Mouse (Mus musculus) stomach, embryonic 14.5 days (tissue): ENCODE measurements at regions not wholly inside any gene's neighbourhood (a gene's known extent, or its start where the extent isn't known, plus 50 kb on each side); places are given as distances from the start of the nearest gene placed in this dataset.

ENCODE experiments used
- ATAC-seq: fragments of 200-750 bp; cut with Nextera tagmentation; 2 replicates; pipeline ENCODE4 v1.8.0; 2017; ENCODE audit warnings: low read depth, moderate TSS enrichment; ENCODE audit not compliant: insufficient number of reproducible peaks, insufficient read depth, low FRiP score
- H3K27ac ChIP-seq: fragments of 300-500 bp; sonication (generic); 2 replicates; pipeline ENCODE4 v1.5.1; 2014; ENCODE audit warnings: mild to moderate bottlenecking, low read length, moderate library complexity, mixed read lengths
- H3K27me3 ChIP-seq: fragments of 300-500 bp; sonication (generic); 2 replicates; pipeline ENCODE4 v1.6.1; 2014; ENCODE audit warnings: low read length, control low read depth, mixed read lengths; ENCODE audit not compliant: control insufficient read depth, insufficient read depth
- H3K36me3 ChIP-seq: fragments of 300-500 bp; sonication (generic); 2 replicates; pipeline ENCODE4 v1.6.1; 2014; ENCODE audit warnings: mild to moderate bottlenecking, control low read depth, low read length, moderate library complexity, mixed read lengths; ENCODE audit not compliant: control insufficient read depth, insufficient read depth
- H3K4me1 ChIP-seq: fragments of 300-500 bp; sonication (generic); 2 replicates; pipeline ENCODE4 v1.6.1; 2014; ENCODE audit warnings: low read length, control low read depth, mixed read lengths; ENCODE audit not compliant: control insufficient read depth, insufficient read depth
- H3K4me2 ChIP-seq: fragments of 300-500 bp; sonication (generic); replicated peaks from 2 replicates; pipeline ENCODE4 v1.6.1; 2014; ENCODE audit warnings: low read depth, low read length, control low read depth
- H3K4me3 ChIP-seq: fragments of 300-500 bp; sonication (generic); 2 replicates; pipeline ENCODE4 v1.5.1; 2014; ENCODE audit warnings: low read depth, low read length, control low read depth
- H3K9ac ChIP-seq: fragments of 300-500 bp; sonication (generic); replicated peaks from 2 replicates; pipeline ENCODE4 v1.6.1; 2014; ENCODE audit warnings: low read depth, mild to moderate bottlenecking, control low read depth, low read length, moderate library complexity, mixed read lengths
- H3K9me3 ChIP-seq: fragments of 300-500 bp; sonication (generic); 2 replicates; pipeline ENCODE4 v1.6.1; 2016; ENCODE audit warnings: low read depth, low read length, control low read depth; ENCODE audit not compliant: control insufficient read depth
- WGBS: fragments of 180-500 bp; shearing (Covaris S2); extraction: QIAGEN DNeasy Blood & Tissue Kit; methylation state at CpG from one replicate; pipeline ENCODE4 v1.1.7; 2014; 5-methylcytosine and 5-hydroxymethylcytosine counted together

- 68% methylated on average over 4 of the region's 4 CpGs for WGBS
- Histone ChIP-seq H3K4me1 (no peaks in the 10 kb centered on the region), H3K9me3 (no peaks in the 10 kb centered on the region), H3K36me3 (no peaks in the 10 kb centered on the region), H3K4me3 (no peak overlapping the region), H3K4me2 (no peak overlapping the region), H3K27me3 (no peaks in the 10 kb centered on the region), H3K27ac (no peak overlapping the region), H3K9ac (no peak overlapping the region)
- no peak for ATAC-seq
These were observed 57.0 kb downstream of the Mbl2 start for GRCm38 (mm10) chr19:30289721-30290120.

DNA sequence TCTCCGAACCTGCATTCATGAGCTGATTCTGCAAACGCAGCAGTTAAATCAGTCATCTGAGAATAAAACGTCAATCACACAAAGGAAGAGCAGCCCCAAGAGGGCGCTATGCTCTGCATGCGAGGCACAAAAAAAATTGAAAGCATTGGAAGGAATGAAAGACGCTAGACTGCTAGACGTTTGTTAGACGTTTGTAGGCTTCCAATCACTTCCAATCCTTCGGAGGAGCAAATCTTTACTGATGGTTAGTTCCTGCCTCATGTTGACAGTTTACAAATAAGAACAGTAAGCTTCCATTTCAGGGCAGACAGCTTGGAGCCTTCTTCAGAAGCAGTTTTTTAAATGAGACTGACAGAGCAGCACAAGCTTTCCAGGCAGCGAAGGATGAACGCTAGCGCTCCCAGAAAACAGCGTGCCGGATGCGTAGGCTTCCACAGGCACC, 62.5 kb downstream of the Mbl2 start:
- no peak overlapping the region for H3K4me3 ChIP-seq
- no peaks in the 10 kb centered on the region for H3K4me1 ChIP-seq
- H3K27me3 ChIP-seq, result no peaks in the 10 kb centered on the region
- no peak overlapping the region for H3K9ac ChIP-seq
- 36% methylated on average over 15 of the region's 15 CpGs for WGBS
- ATAC-seq, result no peak
- no peak overlapping the region for H3K27ac ChIP-seq
- H3K36me3 ChIP-seq, result no peaks in the 10 kb centered on the region
- peak overlapping the region; percentile 8; the same call in 1 of the 2 replicates for H3K4me2 ChIP-seq
- no peaks in the 10 kb centered on the region for H3K9me3 ChIP-seq

DNA sequence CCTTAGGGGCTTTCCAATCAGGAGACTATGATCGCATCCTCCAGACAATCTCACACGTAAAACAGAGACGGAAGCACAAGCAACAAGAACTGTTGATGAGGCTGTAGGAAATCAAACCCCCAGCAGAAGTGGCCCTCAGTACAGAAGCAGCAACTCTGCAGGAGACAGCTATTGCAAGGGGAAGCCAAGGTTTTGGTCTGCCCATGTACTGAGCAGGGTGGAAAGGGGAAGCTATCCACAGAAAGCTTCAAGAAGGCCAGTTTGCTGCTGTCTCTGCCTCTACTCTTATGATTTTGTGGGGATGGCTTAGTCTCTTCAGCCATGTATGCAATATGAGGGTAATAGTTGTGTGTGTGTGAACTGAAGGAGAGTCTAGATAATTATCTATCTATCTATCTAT, 63.3 kb downstream of the Mbl2 start:
- Histone ChIP-seq H3K9ac (no peak overlapping the region), H3K4me3 (no peak overlapping the region), H3K27me3 (no peaks in the 10 kb centered on the region), H3K4me1 (no peaks in the 10 kb centered on the region), H3K9me3 (no peaks in the 10 kb centered on the region), H3K27ac (no peak overlapping the region), H3K36me3 (no peaks in the 10 kb centered on the region), H3K4me2 (no peak overlapping the region)
- no peak for ATAC-seq
- 85% methylated on average over 3 of the region's 3 CpGs for WGBS

DNA sequence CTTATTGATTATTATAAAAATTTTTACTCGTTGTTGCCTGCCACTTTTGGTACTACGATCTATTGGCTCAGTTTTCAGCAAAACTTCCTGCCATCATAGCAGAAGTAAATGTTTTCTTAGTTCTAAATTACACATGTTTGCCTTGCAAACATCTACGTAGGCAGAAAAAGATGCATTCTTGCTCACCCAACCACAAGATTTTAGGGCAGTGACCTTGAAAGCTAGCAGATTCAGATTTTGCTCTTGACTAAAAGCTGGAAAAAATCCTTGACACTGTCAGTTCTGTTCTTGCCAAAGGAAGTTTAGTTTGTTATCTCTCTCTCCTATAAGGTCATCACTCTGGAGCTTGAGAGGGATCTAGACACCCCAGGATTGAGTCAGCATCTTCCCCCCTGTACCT, 66.8 kb downstream of the Mbl2 start:
- H3K36me3 ChIP-seq, result no peaks in the 10 kb centered on the region
- WGBS, result 71% methylated on average over 3 of the region's 3 CpGs
- H3K9ac ChIP-seq, result no peak overlapping the region
- ATAC-seq, result no peak
- H3K9me3 ChIP-seq, result no peaks in the 10 kb centered on the region
- no peaks in the 10 kb centered on the region for H3K27me3 ChIP-seq
- H3K4me3 ChIP-seq, result no peak overlapping the region
- H3K27ac ChIP-seq, result no peak overlapping the region
- H3K4me2 ChIP-seq, result no peak overlapping the region
- peaks cover 5% of the 10 kb centered on the region; the same call in 1 of the 2 replicates for H3K4me1 ChIP-seq

DNA sequence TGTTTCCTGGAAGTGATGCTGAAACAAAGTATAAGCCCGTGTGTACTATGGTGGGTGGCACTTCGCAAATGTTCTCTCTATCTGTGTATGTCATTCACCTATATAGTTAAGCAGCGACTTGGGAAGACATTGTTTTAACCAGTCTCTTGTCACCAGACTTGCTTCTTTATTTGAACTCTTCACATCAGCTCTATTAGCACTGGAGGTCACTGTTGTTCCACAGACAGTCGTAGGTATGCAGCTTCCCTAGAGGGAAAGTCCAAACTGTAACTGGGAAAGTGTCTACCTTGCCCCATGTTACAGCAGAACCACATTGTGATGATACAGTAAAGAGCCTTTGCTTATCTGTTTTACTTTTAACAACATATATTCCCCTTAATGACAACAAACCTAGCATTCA, 69.5 kb downstream of the Mbl2 start:
- Histone ChIP-seq H3K27ac (no peak overlapping the region), H3K27me3 (no peaks in the 10 kb centered on the region), H3K4me1 (peaks cover 5% of the 10 kb centered on the region; the same call in 1 of the 2 replicates), H3K9me3 (no peaks in the 10 kb centered on the region), H3K36me3 (no peaks in the 10 kb centered on the region), H3K9ac (no peak overlapping the region), H3K4me3 (no peak overlapping the region), H3K4me2 (no peak overlapping the region)
- ATAC-seq, result no peak
- WGBS, result 67% methylated on average over 4 of the region's 4 CpGs

- Histone ChIP-seq H3K27me3 (no peaks in the 10 kb centered on the region), H3K4me3 (no peak overlapping the region), H3K4me2 (no peak overlapping the region), H3K9ac (no peak overlapping the region), H3K9me3 (no peaks in the 10 kb centered on the region), H3K27ac (no peak overlapping the region), H3K36me3 (no peaks in the 10 kb centered on the region), H3K4me1 (peaks cover 5% of the 10 kb centered on the region; the same call in 1 of the 2 replicates)
- WGBS, result 78% methylated on average over 2 of the region's 2 CpGs
- ATAC-seq, result no peak
These were observed 73.6 kb downstream of the Mbl2 start for GRCm38 (mm10) chr19:30306379-30306778.

DNA sequence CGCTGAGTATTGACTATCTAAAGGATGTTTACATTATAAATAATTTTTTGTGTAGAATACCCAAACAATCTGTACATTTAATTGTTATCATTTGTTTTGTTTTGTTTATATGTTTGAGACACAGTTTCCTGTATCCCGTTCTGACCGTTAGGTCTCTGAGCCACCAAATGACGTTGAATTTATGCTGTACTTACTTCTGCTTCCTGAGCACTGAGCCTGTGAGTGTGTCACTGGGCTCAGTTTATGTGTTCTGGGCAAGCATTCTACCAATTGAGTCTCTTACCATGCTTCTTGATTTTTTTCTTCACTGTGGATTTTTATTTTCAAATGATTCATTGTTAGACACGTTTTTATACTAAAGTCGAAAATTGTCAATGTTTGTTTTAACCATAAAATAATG, 74.2 kb downstream of the Mbl2 start:
- H3K4me1 ChIP-seq, result peaks cover 5% of the 10 kb centered on the region; the same call in 1 of the 2 replicates
- ATAC-seq, result no peak
- no peak overlapping the region for H3K4me2 ChIP-seq
- no peak overlapping the region for H3K27ac ChIP-seq
- WGBS, result 63% methylated on average over 6 of the region's 6 CpGs
- no peaks in the 10 kb centered on the region for H3K9me3 ChIP-seq
- H3K36me3 ChIP-seq, result no peaks in the 10 kb centered on the region
- H3K9ac ChIP-seq, result no peak overlapping the region
- H3K27me3 ChIP-seq, result no peaks in the 10 kb centered on the region
- no peak overlapping the region for H3K4me3 ChIP-seq

GRCm38 (mm10) chr19:30317314-30317713, 84.6 kb downstream of the Mbl2 start:
- H3K36me3 ChIP-seq, result no peaks in the 10 kb centered on the region
- H3K4me2 ChIP-seq, result no peak overlapping the region
- H3K4me1 ChIP-seq, result no peaks in the 10 kb centered on the region
- H3K9ac ChIP-seq, result no peak overlapping the region
- ATAC-seq, result no peak
- H3K27me3 ChIP-seq, result no peaks in the 10 kb centered on the region
- no peak overlapping the region for H3K4me3 ChIP-seq
- WGBS, result 84% methylated on average over 3 of the region's 3 CpGs
- no peak overlapping the region for H3K27ac ChIP-seq
- H3K9me3 ChIP-seq, result no peaks in the 10 kb centered on the region

- ATAC-seq, result no peak
- Histone ChIP-seq H3K36me3 (no peaks in the 10 kb centered on the region), H3K4me1 (no peaks in the 10 kb centered on the region), H3K9ac (no peak overlapping the region), H3K4me2 (no peak overlapping the region), H3K27ac (no peak overlapping the region), H3K27me3 (no peaks in the 10 kb centered on the region), H3K4me3 (no peak overlapping the region), H3K9me3 (no peaks in the 10 kb centered on the region)
These were observed 95.0 kb downstream of the Mbl2 start for GRCm38 (mm10) chr19:30327693-30328092.
